Mouse (Mus musculus) cerebellum, postnatal 25 days (tissue): Measurements from ENCODE around the gene Cacna1e.

ENCODE experiments used
- DNase-seq, 2 experiments: peaks; one replicate each; pipeline ENCODE4 v3.0.0; 2021; ENCODE audit warnings: mixed read lengths in 2 of 2

The Cacna1e gene

DNA sequence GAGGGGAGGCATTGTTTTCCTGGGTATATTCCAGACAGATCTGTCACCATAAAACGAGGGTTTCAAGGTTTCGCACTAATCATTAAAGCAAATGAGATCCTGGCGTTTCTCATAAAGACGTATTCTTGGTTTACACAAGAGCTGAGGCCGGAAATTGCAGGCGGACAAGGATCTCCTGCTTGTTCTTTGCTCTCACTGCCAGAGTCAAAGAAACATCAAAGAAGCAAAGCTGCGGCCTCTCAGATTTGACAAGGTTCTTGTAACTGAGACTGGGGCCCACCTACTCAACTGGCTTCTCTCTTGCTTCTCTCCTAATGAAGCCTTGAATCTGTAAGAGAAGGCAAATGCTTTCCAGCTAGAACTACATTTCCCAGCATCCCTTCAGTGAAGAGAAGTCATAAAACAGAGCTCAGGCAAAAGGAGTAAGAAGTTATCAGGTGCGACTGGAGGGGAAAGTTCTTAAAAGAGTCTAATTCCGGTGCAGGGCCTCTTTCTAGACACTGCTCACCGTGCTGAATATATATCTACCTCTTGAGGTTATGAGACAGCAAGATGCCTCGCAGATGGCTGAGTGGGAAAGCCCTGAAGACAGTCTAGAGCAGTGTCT is 104.3 kb downstream of the Cacna1e start:
- DNase-seq, result no peak

DNA sequence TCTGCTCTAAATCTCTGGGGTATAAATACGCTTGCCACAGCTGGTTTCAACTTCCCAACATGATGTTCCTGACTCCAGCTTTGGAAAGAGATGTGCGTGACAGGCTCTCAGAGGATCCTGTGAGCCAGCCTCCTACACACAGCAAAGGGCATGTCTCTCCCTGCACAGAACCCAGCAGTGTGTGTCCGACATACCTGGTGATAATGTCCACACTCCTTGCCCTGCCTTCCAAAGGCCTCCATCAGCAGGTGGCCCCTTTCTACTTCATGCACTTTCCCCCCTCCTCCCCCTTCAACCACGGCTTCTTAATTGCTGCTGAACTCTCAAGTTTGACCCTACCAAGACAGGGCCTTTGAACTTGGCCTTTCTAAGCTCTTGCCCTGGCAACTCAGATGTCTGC is 108.0 kb downstream of the Cacna1e start:
- DNase-seq, result no peak

DNA sequence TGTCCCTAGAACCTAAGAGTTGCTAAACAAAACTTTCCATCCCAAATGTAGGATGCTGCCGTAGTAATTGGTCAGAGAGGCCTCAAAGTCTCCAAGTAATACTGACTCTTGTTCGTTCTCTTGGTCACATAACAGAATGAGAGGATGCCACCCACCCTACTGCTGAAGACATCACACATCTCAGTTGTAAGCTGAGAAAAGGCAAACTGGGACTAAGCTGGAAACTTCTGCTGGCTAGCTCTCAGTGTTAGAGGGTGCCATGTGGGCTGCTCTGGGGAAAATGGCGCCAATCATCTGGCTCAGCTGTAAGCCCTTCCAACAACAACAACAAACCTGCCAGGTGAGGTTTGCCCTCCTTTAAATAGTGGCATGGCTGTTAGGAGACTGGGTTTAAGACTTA is 109.8 kb downstream of the Cacna1e start:
- DNase-seq, result no peak

DNA sequence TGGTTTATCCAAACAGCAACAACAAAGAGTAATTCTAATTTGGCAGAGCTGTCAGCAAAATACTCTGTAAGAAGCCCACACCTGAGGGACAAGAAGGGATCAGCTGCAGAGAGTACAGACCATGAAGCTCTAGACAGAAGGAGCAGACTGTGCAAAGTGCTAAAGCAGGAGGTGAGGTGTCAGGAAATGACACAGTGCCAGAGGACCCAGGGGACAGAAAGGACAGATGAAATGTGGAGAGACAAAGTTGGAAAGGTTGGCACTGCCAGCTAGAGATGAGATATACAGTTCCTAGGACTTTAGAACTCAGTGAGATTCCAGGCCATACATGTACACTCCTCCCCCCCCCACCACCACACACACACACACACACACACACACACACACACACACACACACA is 113.2 kb downstream of the Cacna1e start:
- peak; percentile 58 to 67 for DNase-seq

DNA sequence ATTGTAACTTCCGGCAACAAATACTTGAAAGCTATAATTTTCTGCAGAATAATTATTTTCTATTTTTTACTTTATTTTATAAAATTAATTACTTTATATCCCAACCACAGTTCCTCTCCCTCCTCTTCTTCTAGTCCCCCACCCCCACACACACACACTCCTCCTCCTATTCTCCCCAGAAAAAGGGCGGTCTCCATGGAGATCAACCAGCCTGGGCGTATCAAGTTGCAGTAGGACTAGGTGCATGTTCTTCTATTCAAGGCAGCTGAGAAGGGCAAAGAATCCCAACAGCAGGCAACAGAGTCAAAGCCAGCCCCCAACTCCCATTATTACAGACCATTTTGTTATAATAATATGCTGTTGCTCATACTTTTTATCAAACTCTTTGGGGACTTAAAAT is 113.8 kb downstream of the Cacna1e start:
- DNase-seq, result no peak

DNA sequence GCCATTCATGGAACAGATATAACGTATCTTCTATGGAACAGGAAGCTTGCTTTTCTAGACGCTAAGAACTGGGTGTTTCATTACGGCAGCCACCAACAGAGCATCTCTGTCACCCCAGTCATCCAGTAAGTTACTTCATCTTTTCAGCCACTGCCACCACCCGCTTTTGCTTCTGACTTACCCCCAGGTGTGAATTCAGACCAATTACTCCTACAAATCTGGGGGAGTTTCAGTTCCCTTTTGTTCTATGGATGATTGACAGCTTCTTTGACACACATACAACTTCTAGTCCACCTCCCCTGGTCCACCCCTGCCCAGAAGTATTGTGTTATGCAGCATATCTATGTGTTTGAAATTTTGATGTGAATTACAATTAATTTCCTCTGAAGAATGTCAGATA is 121.2 kb downstream of the Cacna1e start:
- no peak for DNase-seq

DNA sequence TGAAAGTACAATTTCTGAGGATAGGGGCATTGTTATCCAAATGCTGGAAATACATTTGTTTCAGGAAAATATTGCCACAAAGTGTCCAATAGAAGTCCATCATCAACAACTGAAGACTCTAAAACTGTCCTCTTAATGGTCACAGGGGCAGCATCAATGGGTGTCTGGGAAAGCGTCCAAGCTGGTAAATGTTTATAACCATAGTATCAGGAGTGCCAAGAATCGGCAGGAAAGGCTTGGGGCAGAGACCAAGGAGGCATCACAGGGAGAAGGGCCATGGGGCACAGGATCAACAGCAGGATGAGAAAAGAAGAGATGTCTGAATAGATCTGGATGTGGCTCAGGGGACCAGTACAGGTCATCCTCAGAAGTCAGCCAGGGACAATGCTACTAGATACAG is 132.2 kb downstream of the Cacna1e start:
- peak in 1 of 2 experiments; percentile 19 for DNase-seq

DNA sequence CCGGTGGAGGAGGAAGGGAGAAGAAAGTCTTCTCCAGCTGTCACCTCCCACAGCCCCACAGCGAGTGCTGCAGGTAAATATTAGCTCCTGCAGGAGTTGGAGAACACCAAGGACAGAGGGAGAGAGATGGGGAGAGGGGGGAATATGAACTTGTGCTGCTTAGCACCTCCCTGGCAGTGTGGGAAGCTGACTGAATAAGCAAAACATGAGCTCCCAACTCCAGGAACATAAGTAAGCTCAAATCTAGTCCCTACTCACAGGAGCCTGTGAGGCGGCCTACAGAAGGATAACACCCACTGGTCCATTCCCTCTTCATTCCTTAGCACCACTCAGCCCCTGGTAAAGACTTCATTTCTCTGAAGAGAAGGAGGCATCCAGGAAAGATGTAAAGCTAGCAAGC is 135.8 kb downstream of the Cacna1e start:
- DNase-seq, result no peak

DNA sequence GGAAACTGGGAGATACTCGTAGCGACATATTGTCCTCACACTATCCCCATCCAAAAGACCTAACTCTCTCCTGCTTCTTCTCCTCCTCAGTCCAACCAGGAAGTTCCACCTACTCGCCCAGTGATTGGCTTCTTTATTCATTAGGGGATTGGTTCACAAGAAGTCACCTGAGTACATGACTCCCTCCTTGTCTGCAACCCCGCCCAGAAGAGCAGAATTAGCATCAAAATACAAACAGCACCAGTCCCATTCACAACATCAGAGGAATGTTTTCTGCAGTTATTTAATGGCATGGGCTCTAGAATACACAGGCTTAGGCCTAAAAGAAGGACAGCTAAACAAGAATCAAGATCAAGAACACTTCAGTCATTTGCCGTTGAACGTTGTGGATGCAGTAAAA is 139.1 kb downstream of the Cacna1e start:
- DNase-seq, result no peak

DNA sequence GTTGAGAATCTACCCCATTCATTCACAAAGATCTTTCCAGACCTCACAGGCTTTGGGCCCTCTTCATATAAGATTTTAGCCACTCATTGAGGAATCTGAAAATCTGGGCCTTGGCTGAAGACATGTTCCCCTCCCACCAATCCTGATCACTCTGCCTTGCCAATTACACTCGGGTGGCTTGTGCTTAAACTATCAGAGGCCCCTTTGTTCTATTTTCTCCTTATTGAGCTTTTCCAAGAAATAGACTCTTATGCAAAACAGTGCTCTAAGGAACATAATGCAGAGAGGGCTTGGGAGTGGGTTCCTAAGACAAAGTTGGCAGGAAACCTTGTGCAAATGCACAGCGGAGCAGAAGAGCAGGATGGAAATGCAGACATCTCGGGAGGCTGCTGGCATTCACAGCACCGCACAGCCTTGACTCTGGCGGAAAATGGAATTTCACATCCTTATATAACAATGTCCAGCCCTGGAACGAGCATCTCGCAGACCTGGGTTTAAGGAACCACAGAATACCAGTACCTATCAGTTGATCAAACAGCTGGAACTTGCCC is 153.8 kb downstream of the Cacna1e start:
- DNase-seq, result peak in 1 of 2 experiments; percentile 22

DNA sequence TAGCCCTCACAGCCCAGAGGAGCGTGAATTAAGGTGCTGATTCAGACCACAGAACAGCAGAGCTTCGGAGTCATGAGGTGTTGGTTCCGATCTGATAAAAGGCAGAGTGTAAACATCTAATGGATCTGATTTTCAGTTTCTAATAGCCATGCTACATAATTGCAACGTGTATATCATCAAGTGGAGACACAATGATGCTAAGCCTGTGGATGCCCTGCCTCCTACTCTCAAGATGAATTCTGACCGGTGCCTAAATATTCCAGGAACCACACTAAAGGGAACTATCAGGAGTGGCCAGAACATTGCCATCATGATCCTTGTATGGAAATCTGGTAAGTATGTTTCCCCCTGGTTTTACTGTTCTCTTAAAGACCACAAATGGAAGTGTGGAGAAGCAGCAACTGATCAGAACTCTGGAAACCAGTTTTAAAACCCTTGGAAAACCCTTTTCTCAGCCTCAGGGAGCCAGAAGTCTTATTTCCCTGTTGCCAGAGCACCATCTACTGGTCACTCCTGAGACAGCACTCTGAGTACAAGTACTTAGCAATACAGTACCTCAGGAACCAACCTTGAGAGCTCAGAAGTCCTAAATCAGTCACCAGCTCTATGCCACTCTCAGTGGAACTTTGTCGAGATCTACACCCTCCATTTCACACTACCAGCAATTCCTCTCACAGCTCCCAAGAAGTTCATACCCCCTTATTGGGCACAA is 154.9 kb downstream of the Cacna1e start:
- peak; percentile 82 to 91 for DNase-seq

DNA sequence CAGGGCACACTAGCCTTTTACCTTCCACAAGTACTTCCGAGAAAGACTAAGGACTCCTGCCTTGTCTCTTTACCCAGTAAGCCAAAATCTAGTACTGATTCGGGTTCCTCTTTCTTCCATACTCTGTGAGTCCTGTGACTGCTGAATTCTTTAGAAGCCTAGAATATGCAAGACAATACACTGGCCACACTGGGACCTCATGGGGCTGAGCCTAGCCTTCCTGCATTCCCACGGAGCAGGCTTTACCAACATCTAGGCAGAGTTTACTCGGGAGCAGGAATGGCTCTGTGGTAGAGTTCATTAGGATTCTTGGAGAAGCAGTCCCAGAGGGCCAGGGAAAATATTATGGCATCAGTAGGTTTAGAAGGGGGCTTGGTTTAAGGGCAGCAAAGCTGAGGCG is 155.6 kb downstream of the Cacna1e start:
- DNase-seq, result no peak

DNA sequence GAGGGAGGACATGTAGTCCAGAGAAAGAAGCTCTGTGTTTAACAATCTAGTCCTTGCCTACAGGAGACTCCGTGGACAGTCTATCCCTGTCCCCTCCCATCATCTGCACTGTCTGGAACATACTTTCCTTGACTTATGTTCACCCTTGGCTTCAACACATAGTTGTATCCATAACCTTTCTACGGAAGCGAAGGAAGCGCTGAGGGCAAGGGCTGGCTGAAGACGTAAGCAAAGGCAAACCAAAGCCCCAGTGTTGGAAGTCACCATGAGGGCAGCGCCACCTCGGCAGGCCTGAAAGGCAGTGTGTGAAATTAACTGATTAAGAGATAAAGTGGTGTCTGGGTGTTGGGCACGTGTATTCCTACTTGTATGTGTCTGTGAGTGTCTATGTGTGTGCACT is 156.6 kb downstream of the Cacna1e start:
- DNase-seq, result no peak

DNA sequence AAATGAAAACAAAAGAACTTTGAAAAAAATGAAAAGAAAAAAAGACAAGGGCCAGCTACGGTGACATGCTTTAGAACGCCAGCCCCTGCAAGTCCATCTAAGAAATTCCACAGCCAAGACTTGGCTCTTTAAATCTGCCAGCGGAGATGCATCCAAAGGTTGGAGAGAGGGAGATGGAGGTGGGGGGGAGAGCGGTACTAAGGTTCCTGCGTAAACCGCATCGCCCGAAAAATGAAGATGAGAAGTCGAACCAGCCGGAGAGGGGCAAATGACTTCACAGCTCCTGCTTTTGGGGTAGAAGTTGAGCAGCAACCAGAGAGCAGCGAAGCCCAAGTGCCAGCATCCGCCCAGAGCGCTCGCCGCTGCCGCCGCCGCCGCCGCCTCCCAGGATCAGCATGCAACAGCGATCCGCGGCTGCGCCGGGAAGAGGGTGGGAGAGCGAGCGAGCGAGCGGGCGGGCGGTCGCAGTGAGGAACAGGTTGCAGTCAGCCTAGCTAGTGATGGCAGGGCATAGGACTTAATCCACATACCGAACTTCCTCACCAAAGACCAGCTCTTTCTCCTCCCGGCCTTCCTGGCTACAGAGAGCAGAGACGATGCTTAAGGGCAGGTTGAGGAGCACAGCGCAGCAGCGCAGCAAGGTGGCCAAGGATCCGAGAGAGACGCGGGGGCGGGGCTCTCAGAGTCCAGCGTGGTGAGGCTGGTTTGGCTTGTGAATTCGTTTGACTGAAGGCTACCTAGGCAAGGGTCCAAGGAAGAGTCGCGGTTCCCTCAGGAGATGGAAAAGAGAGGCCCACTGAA is 157.7 kb downstream of the Cacna1e start:
- DNase-seq, result peak; percentile 75 to 79

DNA sequence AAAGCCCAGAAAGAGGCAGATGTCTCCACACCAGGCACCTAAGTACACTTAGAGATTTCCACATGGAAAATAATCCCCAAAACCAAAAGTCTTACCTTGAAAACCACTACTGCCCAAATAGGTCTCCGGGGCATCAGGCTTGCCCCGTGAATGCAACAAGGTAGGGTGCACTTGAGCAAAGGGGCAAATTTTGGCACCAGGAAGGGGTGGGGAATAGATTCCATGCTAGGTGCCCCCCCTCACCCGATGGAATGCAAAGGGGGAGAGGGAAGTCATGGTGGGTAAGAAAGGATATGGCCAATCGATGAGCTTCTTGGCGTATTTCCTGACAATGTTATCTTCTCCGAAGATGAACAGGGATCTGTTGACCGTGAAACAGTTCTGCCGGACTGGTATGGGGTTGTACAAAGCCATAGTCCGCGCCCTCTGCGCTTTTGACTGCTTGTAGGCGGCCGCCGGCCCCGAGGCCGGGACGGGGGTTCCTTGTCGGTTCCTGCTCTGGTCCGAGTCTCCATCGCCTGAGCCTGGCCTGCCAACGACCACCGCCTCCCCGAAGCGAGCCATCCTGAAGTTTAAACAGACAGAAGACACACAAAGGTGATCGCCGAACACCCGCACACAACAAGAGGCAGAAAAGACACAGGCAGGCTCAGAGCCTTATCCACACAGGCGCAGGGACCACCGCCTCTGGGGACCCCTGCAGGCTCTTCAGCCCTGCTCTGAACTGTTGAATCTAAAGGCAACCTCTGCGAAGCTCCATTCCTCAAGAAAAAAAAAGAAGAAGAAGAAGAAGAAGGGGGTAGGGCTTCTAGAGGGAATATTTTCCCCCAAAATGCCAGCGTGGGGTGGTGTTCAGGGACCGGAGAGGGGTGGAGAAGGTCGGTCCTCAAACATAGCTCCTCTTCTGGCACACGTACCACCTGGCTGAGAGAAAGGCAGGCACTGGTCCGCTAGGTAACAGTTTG is 158.7 kb downstream of the Cacna1e start:
- DNase-seq, result peak; percentile 26 to 27

DNA sequence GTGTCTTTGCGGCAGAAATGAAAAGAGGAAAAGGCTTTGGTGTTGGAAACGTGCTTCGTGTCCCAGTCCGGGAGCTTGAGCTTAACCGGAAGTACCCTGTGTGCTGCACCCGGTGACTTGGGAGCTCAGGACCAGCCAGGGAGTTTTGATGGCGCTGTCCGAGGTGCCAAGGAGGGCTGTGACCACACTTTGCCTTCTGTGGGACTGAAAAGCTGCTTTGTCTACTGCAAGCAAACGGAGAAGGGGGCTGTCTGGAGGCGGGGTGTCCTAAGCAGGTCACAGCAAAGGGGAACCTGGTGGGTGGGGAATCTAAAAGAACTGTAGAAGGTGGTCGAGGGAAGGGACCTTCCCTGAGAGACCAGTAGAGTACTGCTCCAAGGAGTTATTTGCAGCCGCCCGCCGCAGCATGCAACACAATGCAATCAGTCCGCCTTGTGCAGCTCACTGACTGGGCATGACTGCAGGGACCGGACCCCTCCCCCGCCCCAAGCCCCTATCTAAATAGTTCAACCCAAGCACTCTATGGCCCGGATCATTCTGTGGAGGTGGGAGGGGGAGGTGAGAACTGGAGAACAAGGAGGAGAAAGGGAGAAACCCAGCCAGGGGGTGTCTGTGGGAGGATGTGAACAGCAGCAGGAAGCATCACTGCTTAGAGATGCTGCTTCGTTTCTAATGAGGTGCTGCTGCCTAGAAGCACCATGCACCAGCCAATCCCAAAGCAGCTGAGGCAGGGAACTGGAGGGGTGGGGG is 160.6 kb downstream of the Cacna1e start:
- DNase-seq, result no peak

DNA sequence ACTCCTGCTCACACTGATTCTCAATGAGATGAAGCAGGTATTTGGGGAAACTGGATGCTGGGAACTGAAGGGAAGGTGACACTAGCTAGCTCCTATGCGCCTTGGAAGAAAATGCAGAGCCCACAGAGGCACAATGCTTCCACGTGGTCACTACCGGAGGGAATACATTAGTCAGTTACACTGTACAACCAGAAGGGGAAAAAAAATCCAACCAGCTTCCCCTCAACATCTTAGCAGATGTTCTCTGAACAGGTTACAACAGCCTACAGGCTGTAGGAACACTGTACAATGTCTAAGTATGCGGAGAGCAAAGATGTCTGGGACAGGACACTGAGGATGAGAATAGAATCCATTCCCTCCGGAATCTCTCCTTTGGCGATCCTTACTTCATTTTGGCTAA is 161.2 kb downstream of the Cacna1e start:
- no peak for DNase-seq

DNA sequence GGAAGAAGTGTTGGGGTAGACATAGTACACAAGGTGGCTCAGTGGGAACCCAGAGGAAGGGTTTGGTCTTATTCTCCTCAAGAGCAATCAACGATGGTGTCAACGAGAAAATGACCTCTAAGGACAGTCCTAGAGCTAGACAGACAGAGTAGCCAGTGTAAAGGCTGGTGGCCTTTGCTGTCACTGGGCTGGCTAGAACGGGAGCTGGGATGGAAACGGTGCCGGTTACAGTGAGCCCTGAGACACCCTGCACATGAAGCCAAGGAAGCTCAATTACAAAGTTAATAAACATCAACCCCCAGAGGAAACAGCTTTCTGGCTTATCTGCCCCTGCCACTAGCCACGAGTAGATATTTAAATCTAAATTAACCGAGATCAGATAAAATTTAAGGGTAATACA is 168.7 kb downstream of the Cacna1e start:
- no peak for DNase-seq

DNA sequence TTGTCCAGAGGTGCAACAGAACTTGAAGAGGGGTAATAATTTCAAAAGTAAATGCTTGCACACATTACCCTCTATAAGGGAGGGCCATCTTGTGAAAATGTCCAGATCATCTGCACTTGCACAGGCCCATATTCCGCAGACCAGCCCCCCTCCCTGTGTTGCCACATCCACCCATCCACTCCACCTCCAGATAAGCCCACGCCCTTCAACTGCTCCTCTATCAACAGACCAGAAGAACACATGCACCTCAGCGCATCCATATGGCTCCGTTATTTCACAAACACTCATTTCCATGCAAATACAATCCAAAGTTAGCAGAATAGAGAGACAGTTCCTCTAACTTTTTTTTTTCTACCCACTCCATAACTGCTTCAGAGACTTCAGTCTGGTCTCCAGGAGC is 171.6 kb downstream of the Cacna1e start:
- no peak for DNase-seq

DNA sequence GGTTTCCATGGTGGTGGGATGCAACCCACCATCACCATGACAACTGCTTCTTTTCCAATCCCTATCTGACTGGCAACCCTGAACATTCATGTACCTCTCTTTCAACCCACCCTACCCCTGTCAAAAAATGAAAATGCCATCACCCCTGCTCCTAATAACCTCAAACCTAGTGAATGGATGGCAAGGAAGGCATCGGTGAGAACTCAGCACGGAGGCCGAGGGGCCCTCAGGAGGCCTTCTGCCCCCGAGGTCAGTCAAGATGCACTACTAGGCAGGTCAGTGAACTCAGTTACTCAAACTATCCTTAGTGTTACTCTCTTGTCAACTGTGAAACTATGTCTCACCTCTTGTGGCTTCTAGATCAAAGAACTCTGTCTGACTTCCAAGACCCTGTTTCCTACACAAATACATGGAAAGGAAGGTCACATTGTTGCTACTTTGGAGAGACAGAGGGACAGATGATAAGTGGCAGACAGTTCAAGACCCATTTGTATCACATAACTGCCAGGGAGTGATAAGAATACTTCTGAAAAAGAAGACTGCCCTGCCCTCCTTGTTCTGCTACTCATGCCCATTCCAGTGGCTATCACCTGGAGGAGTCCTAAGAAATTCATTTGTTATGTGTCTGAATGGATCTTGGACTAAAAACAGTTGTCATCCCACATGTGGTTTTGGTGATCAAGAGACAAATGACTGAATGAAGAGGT is 176.6 kb downstream of the Cacna1e start:
- DNase-seq, result no peak

DNA sequence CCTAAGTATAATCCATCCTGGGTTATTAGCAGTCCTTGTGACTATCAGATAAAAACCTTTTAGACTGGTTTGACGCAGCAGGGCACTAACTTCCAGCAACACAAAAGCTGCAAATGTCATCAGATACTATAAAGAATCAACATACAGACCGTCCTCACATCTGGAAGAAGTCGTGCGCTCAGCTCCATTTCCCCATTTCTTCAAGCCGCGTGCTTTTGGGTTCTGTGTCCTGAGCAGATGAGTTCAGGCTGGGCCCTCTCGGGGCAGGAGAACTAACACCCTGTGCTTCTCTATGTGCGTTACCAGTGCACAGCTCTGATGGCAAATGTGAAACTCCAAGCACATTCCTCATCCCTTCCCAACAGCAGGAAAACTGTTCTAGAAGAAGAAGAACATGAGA is 177.3 kb downstream of the Cacna1e start:
- DNase-seq, result no peak
